Mouse (Mus musculus) urinary bladder, postnatal 14 days (tissue): ENCODE data around the gene Olfr1466.

Source experiments
- DNase-seq: peaks from one replicate; pipeline ENCODE4 v3.0.0; 2021; ENCODE audit warnings: low spot score

Olfr1466 gene

GRCm38 (mm10) chr19:13338562-13338961 lies at the start of gene Olfr1466:
Gene Olfr1466, plus strand, starts transcription at chr19:13338862.
- no peak for DNase-seq

- no peak for DNase-seq
These were observed 23.2 kb upstream of the Olfr1466 start, which contains the start of gene Olfr1465 for GRCm38 (mm10) chr19:13315441-13315840. Gene Olfr1465, minus strand, starts transcription at chr19:13315541.

- no peak for DNase-seq
These were observed 23.3 kb downstream of the Olfr1466 start, which contains the start of gene Olfr1467 for GRCm38 (mm10) chr19:13361936-13362335. Gene Olfr1467, plus strand, starts transcription at chr19:13362236.
